Mouse (Mus musculus): ENCODE data around the gene Cdkn2aipnl.

The Cdkn2aipnl gene

GRCm38 (mm10) chr11:51946144-51946543, 21.3 kb upstream of the Cdkn2aipnl start:
- DNase-seq (ENCODE audit: low spot score): no peak

GRCm38 (mm10) chr11:51949155-51949840, 18.2 kb upstream of the Cdkn2aipnl start:
- DNase-seq (ENCODE audit: low spot score): no peak

- DNase-seq (ENCODE audit: low spot score): no peak
Observed at GRCm38 (mm10) chr11:51949919-51950318, 17.5 kb upstream of the Cdkn2aipnl start.

DNA sequence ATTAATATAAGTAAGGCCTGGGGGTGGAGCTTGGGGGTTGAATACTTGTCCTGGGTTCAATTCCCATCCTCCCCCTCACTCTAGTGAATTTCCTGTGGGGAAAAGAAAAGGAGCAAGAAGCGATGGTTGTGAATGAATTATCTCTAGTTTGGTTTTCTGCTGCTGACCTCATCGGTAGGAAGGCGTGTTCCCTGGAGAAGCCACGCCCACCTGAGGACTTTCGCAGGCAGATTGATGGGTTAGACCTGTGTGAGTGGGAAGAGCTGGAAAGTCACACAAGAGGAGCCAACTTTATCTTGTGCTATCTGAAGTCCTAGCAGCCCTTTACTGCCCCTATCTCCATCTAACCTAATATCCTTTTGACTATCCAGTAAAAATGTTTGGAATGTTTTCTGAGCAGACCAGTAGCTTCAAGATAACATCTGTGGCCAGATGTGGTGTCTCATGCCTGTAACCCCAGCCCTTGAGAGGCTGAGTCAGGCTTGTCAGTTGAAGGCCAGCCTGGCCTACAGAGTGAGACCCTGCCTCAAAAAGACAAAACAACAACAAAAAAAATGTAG, 15.5 kb upstream of the Cdkn2aipnl start:
- no peak for DNase-seq (ENCODE audit: low spot score)

DNA sequence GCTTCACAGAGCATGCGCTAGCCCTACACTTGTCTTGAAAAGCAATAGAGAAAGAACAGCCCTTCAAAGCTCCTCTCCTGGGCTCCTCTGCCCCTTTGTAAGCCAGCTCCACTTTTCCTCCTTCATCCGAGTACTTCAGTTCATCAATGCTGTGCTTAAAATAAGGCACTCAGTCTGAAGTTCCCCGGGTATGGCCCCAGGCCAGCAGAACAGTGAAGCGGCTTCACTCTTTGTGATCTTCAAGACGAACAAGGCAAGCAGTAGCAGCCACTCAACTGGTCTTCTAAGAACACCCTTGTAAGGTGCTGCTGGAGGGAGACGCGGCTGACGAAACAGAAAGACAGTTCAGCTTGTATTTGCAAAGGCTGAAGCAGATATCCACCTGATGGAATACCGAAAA, 11.3 kb upstream of the Cdkn2aipnl start:
- no peak for DNase-seq (ENCODE audit: low spot score)

- DNase-seq (ENCODE audit: low spot score): no peak
Observed at GRCm38 (mm10) chr11:51957760-51958159, 9.7 kb upstream of the Cdkn2aipnl start.

DNA sequence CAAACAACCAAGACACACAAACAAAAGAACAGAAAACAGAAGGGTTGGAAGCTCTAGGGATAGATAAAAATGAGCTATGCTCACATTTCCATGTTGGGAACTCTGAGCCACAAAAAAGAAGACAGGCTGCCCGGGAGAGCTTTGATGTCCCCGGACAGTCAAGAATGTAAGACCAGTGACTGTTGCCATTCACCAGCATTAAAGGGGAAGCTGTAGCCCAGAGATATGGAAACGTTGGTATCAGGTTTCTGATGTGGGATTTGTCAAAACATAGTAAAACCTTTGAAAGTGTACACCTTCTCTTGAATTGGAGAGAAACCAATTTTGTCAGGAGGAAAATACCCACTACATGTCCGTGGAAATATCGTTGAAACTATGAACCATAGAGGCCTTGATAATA, 8.0 kb upstream of the Cdkn2aipnl start:
- DNase-seq (ENCODE audit: low spot score): no peak

- no peak for DNase-seq (ENCODE audit: low spot score)
Observed at GRCm38 (mm10) chr11:51960061-51960460, 7.4 kb upstream of the Cdkn2aipnl start.

GRCm38 (mm10) chr11:51960967-51961471, 6.4 kb upstream of the Cdkn2aipnl start:
- DNase-seq (ENCODE audit: low spot score): peak; percentile 14

DNA sequence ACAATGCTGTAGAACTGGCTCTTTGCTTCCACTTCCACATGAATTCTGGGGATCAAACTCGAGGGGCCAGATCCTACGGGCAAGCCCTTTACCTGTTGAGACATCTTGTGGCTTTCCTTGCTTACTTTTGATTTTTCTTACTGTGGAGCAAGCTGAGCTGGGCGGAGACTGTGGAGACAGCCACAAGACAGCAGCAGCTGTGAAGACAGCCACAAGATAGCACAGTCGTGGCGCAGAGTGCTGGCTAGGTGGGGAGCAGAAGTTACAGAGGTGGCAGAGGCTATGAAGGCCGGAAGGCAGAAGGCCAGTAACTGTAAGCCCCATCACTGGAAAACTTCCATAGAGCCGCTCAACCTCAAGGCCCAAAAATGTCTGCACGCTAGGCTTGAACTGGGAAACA, 5.7 kb upstream of the Cdkn2aipnl start:
- no peak for DNase-seq (ENCODE audit: low spot score)

- no peak for DNase-seq (ENCODE audit: low spot score)
Observed at GRCm38 (mm10) chr11:51962277-51962676, 5.2 kb upstream of the Cdkn2aipnl start.

DNA sequence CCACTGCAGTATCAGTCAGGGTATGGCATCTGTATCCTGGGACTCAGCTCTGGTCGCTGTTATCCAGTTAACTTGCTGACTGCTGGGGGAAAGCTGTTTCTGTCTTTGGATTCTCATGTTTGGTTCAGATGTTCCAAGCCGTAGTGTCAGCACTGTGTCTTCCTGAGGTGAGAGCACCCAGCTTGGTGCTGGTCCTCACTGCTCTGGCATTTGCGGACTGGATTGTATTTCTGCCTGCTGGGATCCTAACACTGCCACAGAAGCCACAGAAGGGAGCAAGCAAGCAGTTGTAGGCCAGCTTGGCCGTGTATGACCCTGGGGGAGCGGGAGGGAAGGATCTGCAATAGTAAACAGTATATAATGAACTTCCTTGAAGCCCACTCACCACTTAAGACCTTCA, 810 bp upstream of the Cdkn2aipnl start:
- DNase-seq (ENCODE audit: low spot score): no peak

DNA sequence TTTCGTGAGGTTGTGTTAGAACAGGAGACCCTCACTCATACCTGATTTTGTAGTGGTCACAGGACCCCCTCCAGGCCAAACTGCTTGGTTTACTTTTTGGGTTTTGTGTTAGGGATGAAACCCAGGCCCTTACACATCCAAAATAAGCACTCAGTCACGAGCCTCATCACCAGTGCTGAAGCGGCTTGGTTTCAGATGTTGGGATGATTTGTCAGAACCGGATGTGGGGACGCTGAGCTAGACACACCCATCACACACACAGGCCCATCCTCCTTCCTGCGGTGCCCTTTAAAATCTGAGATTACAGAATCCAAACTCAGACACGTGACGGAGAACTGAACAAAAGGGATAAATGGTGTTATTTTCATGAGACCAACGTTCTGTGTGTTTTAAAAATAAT, 1.4 kb downstream of the Cdkn2aipnl start:
- no peak for DNase-seq (ENCODE audit: low spot score)

GRCm38 (mm10) chr11:51969511-51969910, 2.0 kb downstream of the Cdkn2aipnl start:
- DNase-seq (ENCODE audit: low spot score): no peak

- DNase-seq (ENCODE audit: low spot score): no peak
Observed at GRCm38 (mm10) chr11:51971644-51972043, 4.2 kb downstream of the Cdkn2aipnl start.

GRCm38 (mm10) chr11:51999611-52000289, 32.3 kb downstream of the Cdkn2aipnl start:
- peak; percentile 74 for DNase-seq (ENCODE audit: low spot score)

DNA sequence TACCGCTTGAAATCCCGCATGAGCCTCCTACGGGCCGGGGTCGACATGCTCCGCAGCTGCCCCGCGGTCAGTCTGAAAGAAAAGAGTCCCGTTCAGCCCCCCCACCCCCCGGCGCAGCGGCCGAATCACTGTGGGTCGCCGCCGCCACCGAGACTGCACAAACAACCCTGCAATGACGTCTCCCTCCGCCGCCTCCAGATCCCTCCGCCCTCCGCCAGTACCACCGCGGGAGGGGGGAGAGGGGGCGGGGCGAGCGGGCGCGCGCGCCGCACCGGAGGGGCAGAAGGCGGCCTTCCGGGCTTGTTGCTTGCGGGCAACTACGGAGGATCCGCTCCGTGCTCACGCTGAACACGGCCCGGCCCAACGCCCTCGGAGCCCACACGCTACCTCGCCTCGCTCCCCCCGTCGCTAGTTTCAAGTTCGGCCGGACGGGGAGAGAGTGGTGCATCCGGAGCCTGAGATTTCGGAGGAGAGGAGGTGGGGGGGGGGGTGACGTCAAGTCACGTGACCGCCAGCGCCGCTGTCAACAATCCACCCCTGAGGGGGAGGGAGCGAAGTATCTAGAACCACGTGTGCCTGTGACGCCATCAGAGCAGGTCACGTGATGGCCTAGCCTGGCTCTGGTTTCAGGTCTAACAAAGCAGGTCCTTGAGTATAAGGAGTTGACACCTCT, 33.0 kb downstream of the Cdkn2aipnl start, which contains the start of gene Ube2b:
Ube2b (minus strand) TSS at position 473 of the 673 bp plus-strand sequence.
- DNase-seq (ENCODE audit: low spot score): peak; percentile 91

DNA sequence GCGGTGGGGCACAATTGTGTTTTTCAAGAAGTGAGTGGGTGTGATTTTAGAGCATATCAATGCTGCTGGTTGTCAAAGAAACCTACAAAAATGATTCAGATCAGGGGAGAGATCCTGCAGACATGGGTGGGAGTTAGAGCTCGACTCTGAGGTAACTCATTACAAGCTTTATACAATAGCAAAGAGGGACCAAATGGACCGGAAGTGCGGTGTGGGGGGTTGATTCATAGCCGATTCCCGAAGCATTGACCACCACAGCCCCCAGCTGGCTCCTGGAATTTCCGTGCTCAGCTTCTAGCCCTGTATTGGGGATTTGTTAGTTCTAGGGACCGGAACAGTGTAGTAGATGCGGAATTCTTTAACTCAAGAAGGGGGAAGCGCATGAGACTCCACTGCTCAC, 33.9 kb downstream of the Cdkn2aipnl start:
- DNase-seq (ENCODE audit: low spot score): no peak

DNA sequence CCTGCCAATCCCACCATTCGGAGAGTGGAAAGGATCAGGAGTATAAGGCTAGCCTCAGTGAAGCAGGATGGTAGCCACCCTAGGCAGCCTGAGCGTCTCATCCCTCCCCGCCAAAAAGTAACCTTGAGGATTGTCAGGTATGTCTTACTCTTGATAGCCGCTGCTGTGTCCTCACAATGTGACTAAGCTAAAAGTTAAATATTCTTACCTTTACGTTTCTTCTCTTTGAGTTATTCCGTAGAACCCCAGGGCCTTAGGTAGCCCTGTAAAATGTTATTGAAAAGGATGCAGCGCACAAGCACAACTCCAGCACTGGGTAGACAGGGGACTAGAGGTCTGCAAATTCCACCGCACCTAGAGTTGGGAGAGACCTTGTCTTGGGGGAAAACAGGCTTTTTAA, 34.4 kb downstream of the Cdkn2aipnl start:
- no peak for DNase-seq (ENCODE audit: low spot score)

DNA sequence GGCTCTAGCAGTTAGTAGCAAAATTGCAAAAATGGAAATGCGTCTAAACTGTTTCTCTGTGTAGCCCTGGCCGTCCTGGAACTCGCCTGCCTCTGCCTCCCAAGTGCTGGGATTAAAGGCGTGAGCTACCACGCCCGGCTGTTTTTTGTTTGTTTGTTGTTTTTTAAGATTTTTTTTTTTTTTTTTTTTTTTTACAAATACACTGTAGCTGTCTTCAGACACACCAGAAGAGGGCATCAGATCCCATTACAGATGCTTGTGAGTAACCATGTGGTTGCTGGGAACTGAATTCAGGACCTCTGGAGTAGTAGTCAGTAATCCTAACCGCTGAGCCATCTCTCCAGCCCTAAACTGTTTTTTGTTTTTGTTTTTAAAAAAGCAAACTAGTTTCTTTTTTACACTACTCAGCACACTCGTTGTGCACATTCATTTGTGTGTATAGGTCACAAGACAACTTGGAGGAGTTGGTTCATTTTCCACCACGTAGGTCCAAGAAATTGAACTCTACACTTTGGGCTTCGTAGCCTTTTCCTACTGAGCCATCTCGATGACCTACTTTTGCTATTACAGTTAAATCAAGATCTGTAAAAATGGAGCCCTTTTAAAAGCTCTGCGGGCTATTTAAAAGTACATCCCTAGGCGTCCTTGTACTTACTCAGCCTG, 35.5 kb downstream of the Cdkn2aipnl start:
- DNase-seq (ENCODE audit: low spot score): no peak

DNA sequence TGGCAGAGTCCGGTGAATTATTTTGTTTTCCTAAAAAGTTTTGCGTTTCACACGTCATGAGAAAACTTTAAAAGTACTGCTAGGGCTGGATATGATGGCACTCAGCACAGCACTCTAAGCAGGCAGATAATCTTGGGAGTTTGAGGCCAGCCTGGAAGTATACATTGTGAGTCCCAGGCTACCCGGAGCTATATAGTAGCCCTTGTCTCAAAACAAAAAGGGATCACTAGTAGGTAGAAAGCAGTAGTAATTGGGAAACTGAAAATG, 36.0 kb downstream of the Cdkn2aipnl start:
- no peak for DNase-seq (ENCODE audit: low spot score)

GRCm38 (mm10) chr11:52003772-52004528, 36.5 kb downstream of the Cdkn2aipnl start, which contains the start of gene Cdkl3:
Gene Cdkl3 (plus strand): TSS chr11:52004221.
- peak; percentile 95 for DNase-seq (ENCODE audit: low spot score)

Data from ovary, postnatal 36 days (tissue).